Mouse (Mus musculus) ES-Bruce4 (cell line): ENCODE results near the gene Grb2.

Experiments used
- CTCF ChIP-seq: IDR thresholded peaks from one replicate; pipeline ENCODE4 v1.8.1; 2011; ENCODE audit warnings: low read depth, low read length
- EP300 ChIP-seq: IDR thresholded peaks from 2 replicates; pipeline ENCODE4 v1.6.1; 2011; ENCODE audit warnings: low read depth, low read length; ENCODE audit not compliant: insufficient read depth
- POLR2A ChIP-seq: IDR thresholded peaks from one replicate; pipeline ENCODE4 v1.8.1; 2011; ENCODE audit warnings: low read length; ENCODE audit not compliant: insufficient read depth

DNA sequence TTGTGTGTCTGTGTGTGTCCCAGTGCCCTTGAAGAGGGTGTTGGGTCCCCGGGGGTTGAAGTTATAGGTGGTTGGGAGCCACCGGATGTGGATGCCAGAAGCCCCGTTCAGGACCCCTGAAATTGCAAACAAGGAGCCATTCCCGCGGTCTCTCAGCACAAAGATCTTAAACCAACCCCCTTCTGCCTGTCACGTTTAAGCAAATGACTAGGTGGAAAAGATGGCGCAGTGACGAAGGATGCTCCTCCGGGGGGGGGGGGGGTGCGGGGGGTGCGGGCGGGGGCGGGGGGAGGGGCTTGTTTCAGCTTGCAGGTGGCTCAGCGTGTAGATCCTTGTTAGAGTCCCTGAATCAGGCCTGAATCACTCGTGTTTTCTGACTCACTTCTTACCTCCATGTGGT is 39.0 kb upstream of the Grb2 start:
- TF ChIP-seq CTCF (no peak), POLR2A (no peak), EP300 (no peak)
